Mouse (Mus musculus) CH12.LX (cell line): ENCODE measurements around the gene Mmp23. TPM values are rescaled to one million over a fixed set of nuclear protein-coding genes. Genes with fewer than 3 reads are reported as not detected.

Experiments
- DNase-seq: peaks from one replicate; pipeline ENCODE4 v3.0.0-alpha.2; 2013; ENCODE audit errors: extremely low read depth
- H3K27ac ChIP-seq: 2 replicates; pipeline ENCODE4 v1.5.1; 2012; ENCODE audit warnings: low read depth, mild to moderate bottlenecking, control low read depth, moderate library complexity; ENCODE audit not compliant: insufficient read depth
- H3K27me3 ChIP-seq: replicated peaks from 2 replicates; pipeline ENCODE3; 2012; ENCODE audit warnings: inconsistent platforms
- H3K36me3 ChIP-seq, 2 experiments: replicated peaks in 1 of 2; 2 replicates each; pipeline versions ENCODE3 to v1.6.1; 2012; ENCODE audit warnings: inconsistent platforms in 1 of 2, low read length in 1 of 2, mild to moderate bottlenecking in 1 of 2, mixed read lengths in 1 of 2, moderate library complexity in 1 of 2; ENCODE audit not compliant: control insufficient read depth in 1 of 2, insufficient read depth in 1 of 2
- H3K4me1 ChIP-seq, 2 experiments: 2 replicates each; pipeline ENCODE4 v1.6.1; 2012; ENCODE audit warnings: inconsistent platforms in 1 of 2, moderate library complexity in 1 of 2; ENCODE audit not compliant: insufficient read depth in 2 of 2, control insufficient read depth in 1 of 2
- H3K4me2 ChIP-seq: 2 replicates; pipeline ENCODE4 v1.6.1; 2012; ENCODE audit warnings: low read depth, mild to moderate bottlenecking, control low read depth; ENCODE audit not compliant: poor library complexity, insufficient read depth, severe bottlenecking
- H3K4me3 ChIP-seq, 3 experiments: fragments of 150-350 bp in 1 of 3; sonication (generic) in 1 of 3; replicated peaks in 1 of 3; 2 replicates each; pipeline versions ENCODE3 to v1.5.1; 2011 to 2012; ENCODE audit warnings: low read depth in 2 of 3, low read length in 2 of 3, mild to moderate bottlenecking in 2 of 3, moderate library complexity in 2 of 3, control low read depth in 1 of 3, improper control_type of control experiment in 1 of 3, inconsistent platforms in 1 of 3, mixed read lengths in 1 of 3; ENCODE audit not compliant: poor library complexity in 1 of 3
- H3K79me2 ChIP-seq: replicated peaks from 2 replicates; pipeline ENCODE4 v1.6.1; 2012; ENCODE audit warnings: mild to moderate bottlenecking, moderate library complexity; ENCODE audit not compliant: control insufficient read depth, poor library complexity, insufficient read depth, severe bottlenecking; ENCODE audit errors: extremely low read depth
- H3K9ac ChIP-seq: 2 replicates; pipeline ENCODE4 v1.6.1; 2012; ENCODE audit warnings: low read depth, mild to moderate bottlenecking, control low read depth, moderate library complexity; ENCODE audit not compliant: insufficient read depth
- H3K9me3 ChIP-seq: replicated peaks from 2 replicates; pipeline ENCODE3; 2012; ENCODE audit warnings: low read length, inconsistent platforms, mixed read lengths
- BHLHE40 ChIP-seq: IDR thresholded peaks from 2 replicates; pipeline ENCODE4 v1.6.1; 2011; ENCODE audit warnings: mild to moderate bottlenecking, low read depth, low read length, improper control_type of control experiment
- CHD1 ChIP-seq: IDR thresholded peaks from 2 replicates; pipeline ENCODE4 v1.6.1; 2012; ENCODE audit warnings: low read depth, low read length, improper control_type of control experiment, inconsistent platforms
- CHD2 ChIP-seq: IDR thresholded peaks from 2 replicates; pipeline ENCODE4 v1.6.1; 2011; ENCODE audit warnings: low read length, improper control_type of control experiment
- CTCF ChIP-seq, 2 experiments: IDR thresholded peaks in 1 of 2; conservative IDR thresholded peaks in 1 of 2; 2 replicates each; pipeline ENCODE4 v1.5.1; 2011 to 2012; ENCODE audit warnings: low read depth in 2 of 2, low read length in 2 of 2, improper control_type of control experiment in 1 of 2, inconsistent platforms in 1 of 2, mild to moderate bottlenecking in 1 of 2, moderate library complexity in 1 of 2
- E2F4 ChIP-seq: IDR thresholded peaks from 2 replicates; pipeline ENCODE4 v1.6.1; 2011; ENCODE audit warnings: low read depth, low read length, improper control_type of control experiment; ENCODE audit not compliant: insufficient replicate concordance
- ELF1 ChIP-seq: IDR thresholded peaks from 2 replicates; pipeline ENCODE4 v1.6.1; 2014; ENCODE audit warnings: low read depth, mild to moderate bottlenecking, inconsistent platforms, low read length, improper control_type of control experiment
- EP300 ChIP-seq: IDR thresholded peaks from 2 replicates; pipeline ENCODE4 v1.6.1; 2011; ENCODE audit warnings: low read length, improper control_type of control experiment
- ETS1 ChIP-seq: conservative IDR thresholded peaks from 2 replicates; pipeline ENCODE4 v1.6.1; 2012; ENCODE audit warnings: low read depth, mild to moderate bottlenecking, inconsistent platforms, low read length, improper control_type of control experiment, moderate library complexity
- GABPA ChIP-seq: IDR thresholded peaks from 2 replicates; pipeline ENCODE4 v1.6.1; 2012; ENCODE audit warnings: low read depth, low read length, improper control_type of control experiment, inconsistent platforms; ENCODE audit not compliant: insufficient replicate concordance
- HCFC1 ChIP-seq: IDR thresholded peaks from 2 replicates; pipeline ENCODE4 v1.6.1; 2012; ENCODE audit warnings: low read depth, mild to moderate bottlenecking, inconsistent platforms, low read length, improper control_type of control experiment
- IRF4 ChIP-seq: IDR thresholded peaks from 2 replicates; pipeline ENCODE4 v1.6.1; 2014; ENCODE audit warnings: low read depth, mild to moderate bottlenecking, inconsistent platforms, low read length, improper control_type of control experiment
- JUN ChIP-seq: IDR thresholded peaks from 2 replicates; pipeline ENCODE4 v1.6.1; 2011; ENCODE audit warnings: low read depth, mild to moderate bottlenecking, low read length, improper control_type of control experiment, moderate library complexity; ENCODE audit not compliant: insufficient read depth
- JUND ChIP-seq: conservative IDR thresholded peaks from 2 replicates; pipeline ENCODE4 v1.6.1; 2011; ENCODE audit warnings: low read depth, low read length, improper control_type of control experiment
- KAT2A ChIP-seq: IDR thresholded peaks from 2 replicates; pipeline ENCODE4 v1.6.1; 2012; ENCODE audit warnings: low read length, improper control_type of control experiment, inconsistent platforms; ENCODE audit not compliant: insufficient replicate concordance
- MAFK ChIP-seq: IDR thresholded peaks from 2 replicates; pipeline ENCODE4 v1.6.1; 2011; ENCODE audit warnings: low read length, improper control_type of control experiment; ENCODE audit not compliant: insufficient replicate concordance
- MAX ChIP-seq: IDR thresholded peaks from 2 replicates; pipeline ENCODE4 v1.6.1; 2011; ENCODE audit warnings: low read length, improper control_type of control experiment
- MAZ ChIP-seq: IDR thresholded peaks from 2 replicates; pipeline ENCODE4 v1.6.1; 2012; ENCODE audit warnings: low read depth, mild to moderate bottlenecking, inconsistent platforms, low read length, improper control_type of control experiment, moderate library complexity
- MEF2A ChIP-seq: IDR thresholded peaks from 2 replicates; pipeline ENCODE4 v1.6.1; 2014; ENCODE audit warnings: low read depth, mild to moderate bottlenecking, inconsistent platforms, low read length, improper control_type of control experiment, borderline replicate concordance
- MXI1 ChIP-seq: IDR thresholded peaks from 2 replicates; pipeline ENCODE4 v1.6.1; 2011; ENCODE audit warnings: mild to moderate bottlenecking, low read depth, low read length, improper control_type of control experiment
- MYC ChIP-seq: IDR thresholded peaks from 2 replicates; pipeline ENCODE4 v1.6.1; 2011; ENCODE audit warnings: low read depth, mild to moderate bottlenecking, improper control_type of control experiment, low read length
- NELFE ChIP-seq: IDR thresholded peaks from 2 replicates; pipeline ENCODE4 v1.6.1; 2011; ENCODE audit warnings: low read depth, low read length, improper control_type of control experiment
- NRF1 ChIP-seq: IDR thresholded peaks from 2 replicates; pipeline ENCODE4 v1.6.1; 2014; ENCODE audit warnings: low read depth, mild to moderate bottlenecking, inconsistent platforms, low read length, improper control_type of control experiment, moderate library complexity
- PAX5 ChIP-seq: IDR thresholded peaks from 2 replicates; pipeline ENCODE4 v1.6.1; 2012; ENCODE audit warnings: low read length, inconsistent platforms, mixed read lengths
- POLR2A ChIP-seq: IDR thresholded peaks from 2 replicates; pipeline ENCODE4 v1.6.1; 2011; ENCODE audit warnings: low read depth, mild to moderate bottlenecking, improper control_type of control experiment, low read length
- POLR2AphosphoS2 ChIP-seq: IDR thresholded peaks from 2 replicates; pipeline ENCODE4 v1.6.1; 2011; ENCODE audit warnings: low read depth, low read length, improper control_type of control experiment
- RAD21 ChIP-seq: IDR thresholded peaks from 2 replicates; pipeline ENCODE4 v1.6.1; 2011; ENCODE audit warnings: low read depth, mild to moderate bottlenecking, low read length, improper control_type of control experiment, moderate library complexity
- RCOR1 ChIP-seq: conservative IDR thresholded peaks from 2 replicates; pipeline ENCODE4 v1.6.1; 2012; ENCODE audit warnings: low read depth, mild to moderate bottlenecking, inconsistent platforms, low read length, improper control_type of control experiment
- SIN3A ChIP-seq: IDR thresholded peaks from 2 replicates; pipeline ENCODE4 v1.6.1; 2012; ENCODE audit warnings: low read length, improper control_type of control experiment, inconsistent platforms
- SMC3 ChIP-seq: IDR thresholded peaks from 2 replicates; pipeline ENCODE4 v1.6.1; 2011; ENCODE audit warnings: low read depth, low read length, improper control_type of control experiment
- TBP ChIP-seq: conservative IDR thresholded peaks from 2 replicates; pipeline ENCODE4 v1.6.1; 2011; ENCODE audit warnings: low read depth, low read length, improper control_type of control experiment
- TCF12 ChIP-seq: IDR thresholded peaks from 2 replicates; pipeline ENCODE4 v1.6.1; 2014; ENCODE audit warnings: low read depth, mild to moderate bottlenecking, inconsistent platforms, low read length, improper control_type of control experiment
- UBTF ChIP-seq: IDR thresholded peaks from 2 replicates; pipeline ENCODE4 v1.6.1; 2012; ENCODE audit warnings: low read depth, mild to moderate bottlenecking, inconsistent platforms, low read length, improper control_type of control experiment, moderate library complexity
- USF1 ChIP-seq: IDR thresholded peaks from 2 replicates; pipeline ENCODE4 v1.6.1; 2014; ENCODE audit warnings: low read depth, mild to moderate bottlenecking, inconsistent platforms, low read length, improper control_type of control experiment
- USF2 ChIP-seq: conservative IDR thresholded peaks from 2 replicates; pipeline ENCODE4 v1.6.1; 2011; ENCODE audit warnings: low read depth, low read length, improper control_type of control experiment
- ZC3H11A ChIP-seq: IDR thresholded peaks from 2 replicates; pipeline ENCODE4 v1.6.1; 2012; ENCODE audit warnings: low read depth, mild to moderate bottlenecking, inconsistent platforms, low read length, improper control_type of control experiment
- ZKSCAN1 ChIP-seq: IDR thresholded peaks from 2 replicates; pipeline ENCODE4 v1.6.1; 2012; ENCODE audit warnings: low read depth, inconsistent platforms, low read length, improper control_type of control experiment, borderline replicate concordance
- ZMIZ1 ChIP-seq: IDR thresholded peaks from 2 replicates; pipeline ENCODE4 v1.6.1; 2012; ENCODE audit warnings: low read depth, mild to moderate bottlenecking, inconsistent platforms, low read length, improper control_type of control experiment
- ZNF384 ChIP-seq: IDR thresholded peaks from 2 replicates; pipeline ENCODE4 v1.6.1; 2012; ENCODE audit warnings: low read depth, low read length, improper control_type of control experiment, inconsistent platforms
- dilution Hi-C: fragments of 300-500 bp; cut with MboI; formaldehyde crosslinking; loops from 2 replicates; pipeline ENCODE4 v1.14.3; 2020; ENCODE audit warnings: low sequenced_read_pairs; ENCODE audit not compliant: extremely low pct_unique_long_range_greater_than_20kb, extremely low pct_ligation_motif_present
- in situ Hi-C: fragments of 300-500 bp; cut with MboI; formaldehyde crosslinking; loops from 3 replicates; pipeline ENCODE4 v1.14.3; 2019; ENCODE audit warnings: low sequenced_read_pairs, low pct_ligation_motif_present, low pct_unique_long_range_greater_than_20kb, mixed read lengths
- polyA plus RNA-seq: library from polyadenylated mRNA; unstranded; fragments of >175 nt; gene quantifications from 2 replicates; pipeline ENCODE4 v1.2.1, GENCODE M21; 2012; ENCODE audit warnings: low read depth; ENCODE audit not compliant: insufficient read length
- total RNA-seq, 2 experiments: library from RNA; depleted of rRNA; stranded (reverse); fragments of 300-350 nt in 1 of 2; fragments of >200 nt in 1 of 2; gene quantifications; 2 replicates each; pipeline ENCODE4 v1.2.3; 2012 to 2014

The Mmp23 gene
- total and polyA plus RNA-seq, 3 experiments: 1.1 to 7.9 (median 2.0) TPM

DNA sequence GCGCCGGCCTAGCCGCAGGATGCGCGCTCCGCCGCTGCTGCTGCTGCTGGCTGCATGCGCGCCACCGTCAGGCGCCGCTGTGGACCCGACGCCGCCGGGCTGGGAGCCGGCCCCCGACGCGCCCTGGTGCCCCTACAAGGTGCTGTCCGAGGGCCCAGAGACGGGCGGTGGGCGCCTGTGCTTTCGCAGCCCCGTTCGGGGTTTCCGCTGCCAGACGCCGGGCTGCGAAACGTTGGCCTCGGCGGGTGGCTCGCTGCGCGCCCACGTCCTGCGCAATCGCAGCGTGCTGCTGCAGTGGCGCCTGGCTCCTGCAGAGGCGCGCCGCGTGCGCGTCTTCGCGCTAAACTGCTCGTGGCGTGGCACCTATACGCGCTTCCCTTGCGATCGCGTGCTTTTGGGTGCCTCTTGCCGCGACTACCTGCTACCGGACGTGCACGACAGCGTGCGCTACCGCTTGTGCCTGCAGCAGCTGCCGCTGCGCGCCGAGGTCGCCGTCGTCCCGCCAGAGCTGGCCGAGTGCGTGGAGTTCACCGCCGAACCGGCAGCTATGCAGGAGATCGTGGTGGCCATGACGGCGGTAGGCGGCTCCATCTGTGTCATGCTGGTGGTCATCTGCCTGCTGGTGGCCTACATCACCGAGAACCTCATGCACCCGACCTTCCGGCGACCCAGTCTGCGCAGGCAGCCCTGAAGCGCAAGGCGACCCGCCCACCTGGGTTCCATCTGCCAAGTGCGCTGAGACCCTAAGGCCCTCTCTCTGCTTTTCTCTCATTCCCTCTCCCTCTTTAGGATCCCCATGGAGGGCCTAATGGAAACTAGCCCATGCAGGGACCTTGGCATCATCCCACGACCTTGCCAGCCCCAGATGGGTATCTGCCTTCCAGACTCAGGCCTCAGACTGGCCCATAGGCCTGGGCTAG lies 41.6 kb upstream of the Mmp23 start:
- Histone ChIP-seq H3K9ac (peak overlapping the region; percentile 53), H3K4me3 (peak overlapping the region; percentile 55 to 69 (median 60)), H3K4me2 (peak overlapping the region; percentile 79), H3K27me3 (peaks cover 26% of the 10 kb centered on the region), H3K4me1 (peaks cover 24 to 44% of the 10 kb centered on the region in 2 experiments), H3K27ac (peak overlapping the region; percentile 34), H3K9me3 (peaks cover 3% of the 10 kb centered on the region), H3K79me2 (no peaks in the 10 kb centered on the region), H3K36me3 (no peaks in the 10 kb centered on the region)
- TF ChIP-seq MAFK (no peak), EP300 (no peak), UBTF (peak; percentile 69; the same call in 1 of the 2 replicates), CHD1 (no peak), CTCF (conservative IDR thresholded peaks at IDR 0.05 in 1 of 2, IDR thresholded peaks at IDR 0.05 in 1 of 2; ENCODE audit: low read depth in 2 of 2, low read length in 2 of 2) (no peak), ZC3H11A (no peak), ETS1 (no peak), USF2 (no peak), JUN (no peak), IRF4 (no peak), NELFE (no peak), HCFC1 (0 out of 2 replicates have a peak, but pooled peaks have one; percentile 16), RAD21 (no peak), POLR2A (no peak), ZMIZ1 (no peak), CHD2 (no peak), NRF1 (peak; percentile 81), ELF1 (no peak), SMC3 (no peak), MXI1 (peak; percentile 50), BHLHE40 (peak; percentile 53), USF1 (no peak), KAT2A (no peak), MAX (peak; percentile 86), TCF12 (no peak), RCOR1 (no peak), PAX5 (no peak), ZKSCAN1 (no peak), MEF2A (no peak), ZNF384 (no peak), GABPA (no peak), E2F4 (no peak), POLR2AphosphoS2 (no peak), SIN3A (peak; percentile 45; the same call in 1 of the 2 replicates), JUND (no peak), MYC (peak; percentile 72; the same call in 1 of the 2 replicates), MAZ (no peak), TBP (no peak)
- dilution Hi-C loops: no loop called here
- DNase-seq: no peak
- in situ Hi-C loops: loop anchor here (10.0 kb wide), 1 partner anchor 210 kb away; no protein-coding TSS in a partner anchor
